Mouse (Mus musculus) ES-Bruce4 (cell line): Measurements from ENCODE around the gene Rph3al. TPM values are rescaled to one million over a fixed set of nuclear protein-coding genes. Genes with fewer than 3 reads are reported as not detected.

Source experiments
- H3K27ac ChIP-seq: 2 replicates; pipeline ENCODE4 v1.5.1; 2012; ENCODE audit warnings: low read length, inconsistent platforms; ENCODE audit not compliant: insufficient read depth
- H3K27me3 ChIP-seq: 2 replicates; pipeline ENCODE4 v1.6.1; 2012; ENCODE audit warnings: mild to moderate bottlenecking, low read length, inconsistent platforms; ENCODE audit not compliant: control insufficient read depth, poor library complexity, insufficient read depth, severe bottlenecking
- H3K36me3 ChIP-seq: 2 replicates; pipeline ENCODE4 v1.6.1; 2012; ENCODE audit warnings: inconsistent platforms, mild to moderate bottlenecking, low read length, moderate library complexity; ENCODE audit not compliant: control insufficient read depth, poor library complexity, insufficient read depth, severe bottlenecking
- H3K4me1 ChIP-seq: one replicate; pipeline ENCODE4 v1.8.1; 2011; ENCODE audit warnings: low read length; ENCODE audit not compliant: control insufficient read depth, insufficient read depth
- H3K4me3 ChIP-seq: 2 replicates; pipeline ENCODE4 v1.5.1; 2011; ENCODE audit warnings: low read depth, mild to moderate bottlenecking, low read length
- H3K9ac ChIP-seq: 2 replicates; pipeline ENCODE4 v1.6.1; 2012; ENCODE audit warnings: low read depth, mild to moderate bottlenecking, inconsistent platforms; ENCODE audit not compliant: poor library complexity, severe bottlenecking
- H3K9me3 ChIP-seq: replicated peaks from 2 replicates; pipeline ENCODE4 v1.6.1; 2012; ENCODE audit warnings: mild to moderate bottlenecking, low read length, inconsistent platforms; ENCODE audit not compliant: control insufficient read depth, poor library complexity, insufficient read depth, severe bottlenecking
- CTCF ChIP-seq: IDR thresholded peaks from one replicate; pipeline ENCODE4 v1.8.1; 2011; ENCODE audit warnings: low read depth, low read length
- EP300 ChIP-seq: IDR thresholded peaks from 2 replicates; pipeline ENCODE4 v1.6.1; 2011; ENCODE audit warnings: low read depth, low read length; ENCODE audit not compliant: insufficient read depth
- POLR2A ChIP-seq: IDR thresholded peaks from one replicate; pipeline ENCODE4 v1.8.1; 2011; ENCODE audit warnings: low read length; ENCODE audit not compliant: insufficient read depth
- polyA plus RNA-seq: library from polyadenylated mRNA; stranded (reverse); fragments of >200 nt; gene quantifications from 2 replicates; pipeline ENCODE4 v1.2.4, GENCODE M21; 2011; ENCODE audit warnings: low read depth; ENCODE audit not compliant: missing spikeins, insufficient read depth, insufficient read length

Gene Rph3al
- polyA plus RNA-seq, 1 experiment, result 3.7 TPM

DNA sequence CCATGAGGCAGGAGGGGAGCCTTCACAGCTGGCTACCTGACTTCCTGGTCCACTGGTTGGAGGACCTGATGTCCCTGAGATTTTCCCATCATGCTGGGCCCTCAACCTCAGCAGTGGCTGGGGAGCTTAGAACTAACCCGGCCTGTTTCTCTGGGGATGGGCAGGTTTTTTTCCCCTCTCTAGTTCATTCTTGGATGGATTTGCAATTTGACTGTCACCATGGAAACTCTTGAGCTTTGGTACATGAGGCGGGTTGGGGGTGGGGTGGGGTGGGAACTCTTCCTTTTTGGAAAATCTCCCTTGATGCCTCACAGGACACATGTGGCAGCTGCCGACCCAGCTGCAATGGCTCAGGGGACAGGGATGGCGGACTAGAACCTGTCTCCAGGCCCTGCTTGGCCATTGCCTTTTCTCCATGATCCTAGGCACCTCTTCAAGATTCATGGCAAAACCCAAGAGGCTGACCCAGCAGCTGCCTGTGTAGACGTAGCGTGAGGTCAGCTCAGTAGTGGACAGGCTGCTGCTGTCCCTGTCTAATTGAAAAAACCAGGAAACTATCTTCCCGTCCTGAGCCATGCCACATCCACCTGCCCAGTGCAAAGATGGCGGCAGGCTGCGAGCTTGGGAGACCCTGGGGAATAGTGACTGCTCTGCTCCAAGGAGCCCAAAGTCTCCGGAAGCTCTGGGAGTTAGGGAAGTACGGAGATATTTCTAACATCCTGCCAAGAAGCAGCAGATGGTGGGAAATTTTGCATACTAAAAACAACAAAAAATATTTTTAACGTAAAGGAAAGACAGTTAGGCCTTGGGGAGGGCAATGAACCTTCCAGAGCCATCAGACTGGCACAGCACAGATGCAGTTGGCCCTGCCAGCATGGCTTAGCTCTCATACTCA, 98.4 kb downstream of the Rph3al start:
- Histone ChIP-seq H3K36me3 (no peaks in the 10 kb centered on the region), H3K4me3 (no peak overlapping the region), H3K27ac (no peak overlapping the region), H3K9ac (no peak overlapping the region), H3K27me3 (no peaks in the 10 kb centered on the region), H3K9me3 (no peaks in the 10 kb centered on the region), H3K4me1 (peaks cover 9% of the 10 kb centered on the region)
- TF ChIP-seq EP300, result no peak

DNA sequence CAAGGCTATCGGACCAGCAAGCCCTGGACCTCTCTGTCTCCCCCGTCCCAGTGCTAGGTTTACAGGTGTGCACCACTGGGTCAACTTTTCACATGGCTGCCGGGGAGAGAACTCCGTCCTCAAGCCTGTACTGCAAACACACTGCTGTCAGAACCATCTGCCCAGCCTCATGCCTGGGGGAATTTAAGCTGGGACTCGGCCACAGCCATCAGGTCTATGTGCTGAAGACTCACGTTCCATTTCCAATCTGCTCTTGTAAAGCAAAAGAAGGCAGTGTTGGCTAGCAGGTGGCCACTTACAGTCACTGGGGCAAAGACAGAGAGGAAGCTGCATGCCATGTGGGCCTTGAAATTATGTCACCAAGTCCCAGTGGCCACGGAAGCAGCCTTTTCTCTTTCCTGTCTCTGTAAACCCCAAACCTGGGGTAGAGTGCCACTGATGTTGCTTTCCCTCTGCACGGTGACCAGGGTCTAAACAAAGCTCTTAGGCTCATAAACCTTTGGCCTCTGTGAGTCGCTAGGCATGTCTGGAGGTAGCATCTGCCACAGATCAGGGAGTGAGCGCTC, 99.3 kb downstream of the Rph3al start:
- Histone ChIP-seq H3K27me3 (no peaks in the 10 kb centered on the region), H3K27ac (no peak overlapping the region), H3K4me3 (no peak overlapping the region), H3K9me3 (no peaks in the 10 kb centered on the region), H3K4me1 (peaks cover 9% of the 10 kb centered on the region), H3K9ac (no peak overlapping the region), H3K36me3 (no peaks in the 10 kb centered on the region)
- TF ChIP-seq EP300, result no peak
- TF ChIP-seq CTCF, result no peak
- TF ChIP-seq POLR2A, result no peak

DNA sequence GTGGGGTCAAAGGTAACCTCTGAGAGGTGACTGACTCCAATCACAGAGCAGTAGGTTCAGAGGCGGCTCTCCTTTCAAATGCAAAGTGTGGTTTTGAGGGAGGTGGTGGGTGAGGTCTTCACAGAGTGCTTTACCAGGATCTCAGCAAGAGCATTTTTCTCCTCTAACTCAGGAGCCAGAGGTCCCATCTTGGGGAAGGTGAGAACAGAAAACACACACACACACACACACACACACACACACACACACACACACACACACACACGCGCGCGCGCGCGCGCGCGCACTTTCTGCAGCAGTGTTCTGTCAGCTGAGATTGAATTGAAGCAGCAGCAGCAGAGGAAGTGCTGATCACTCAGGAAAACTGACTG, 102.0 kb downstream of the Rph3al start:
- TF ChIP-seq CTCF (no peak), EP300 (no peak), POLR2A (no peak)
- Histone ChIP-seq H3K36me3 (no peaks in the 10 kb centered on the region), H3K27me3 (no peaks in the 10 kb centered on the region), H3K4me3 (no peak overlapping the region), H3K4me1 (peaks cover 5% of the 10 kb centered on the region), H3K9me3 (no peaks in the 10 kb centered on the region), H3K9ac (no peak overlapping the region), H3K27ac (no peak overlapping the region)

DNA sequence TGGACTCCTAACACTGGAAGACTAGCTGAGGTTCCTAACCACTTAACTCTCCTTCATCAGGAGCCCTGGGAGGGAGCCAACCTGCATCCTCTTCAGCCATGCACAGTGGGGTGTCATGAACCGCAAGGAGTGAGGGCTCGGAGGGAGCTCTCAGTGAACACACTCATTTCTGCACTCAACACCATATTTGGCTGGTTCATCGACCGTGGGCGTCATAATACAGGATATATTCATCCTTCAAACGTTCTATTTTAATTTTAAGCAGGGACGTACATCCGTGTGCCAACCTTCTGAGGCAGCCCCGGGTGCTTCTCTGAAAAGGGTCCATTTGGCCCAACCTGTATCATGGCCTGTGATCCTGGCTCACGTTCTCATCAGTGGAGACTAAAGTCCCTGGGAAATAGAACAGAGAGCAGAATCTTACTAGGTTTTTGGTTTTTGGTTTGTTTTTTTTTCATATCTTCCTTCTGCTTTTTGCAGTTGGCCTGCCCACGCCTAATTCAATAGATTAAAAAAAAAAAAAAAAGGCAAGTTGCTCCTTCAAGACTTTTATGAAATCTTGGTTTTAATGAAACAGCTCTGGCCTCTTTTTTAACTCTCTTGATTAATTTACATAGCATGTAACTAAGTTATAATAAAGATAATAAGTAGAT, 102.5 kb downstream of the Rph3al start:
- Histone ChIP-seq H3K4me3 (no peak overlapping the region), H3K4me1 (peaks cover 5% of the 10 kb centered on the region), H3K9ac (no peak overlapping the region), H3K36me3 (no peaks in the 10 kb centered on the region), H3K27ac (no peak overlapping the region), H3K27me3 (no peaks in the 10 kb centered on the region), H3K9me3 (no peaks in the 10 kb centered on the region)
- no peak for TF ChIP-seq CTCF
- TF ChIP-seq EP300, result no peak
- no peak for TF ChIP-seq POLR2A

DNA sequence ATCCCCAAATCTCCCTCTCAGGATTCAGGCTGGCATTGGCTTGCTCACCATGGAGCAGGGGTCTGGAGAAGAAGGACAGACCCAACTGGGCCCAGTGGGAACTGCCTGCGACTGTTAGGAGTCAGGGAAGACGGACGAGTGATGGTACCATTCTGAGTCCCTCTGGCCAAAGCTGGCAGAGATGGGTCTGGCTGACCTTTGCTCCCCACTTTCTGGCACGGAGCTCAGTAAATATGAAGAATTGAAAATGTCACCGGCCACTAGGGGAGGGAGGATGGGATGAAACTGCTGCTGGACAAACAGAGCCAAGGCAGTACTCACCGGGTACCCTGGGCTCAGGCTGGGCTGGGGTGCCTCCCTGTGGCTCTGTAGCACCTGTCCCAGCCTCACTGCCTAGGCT, 105.1 kb downstream of the Rph3al start:
- TF ChIP-seq CTCF, result no peak
- TF ChIP-seq EP300, result no peak
- TF ChIP-seq POLR2A, result no peak
- H3K4me1 ChIP-seq, result peaks cover 5% of the 10 kb centered on the region
- H3K4me3 ChIP-seq, result no peak overlapping the region
- H3K36me3 ChIP-seq, result no peaks in the 10 kb centered on the region
- no peak overlapping the region for H3K9ac ChIP-seq
- H3K27me3 ChIP-seq, result no peaks in the 10 kb centered on the region
- no peak overlapping the region for H3K27ac ChIP-seq
- no peaks in the 10 kb centered on the region for H3K9me3 ChIP-seq

DNA sequence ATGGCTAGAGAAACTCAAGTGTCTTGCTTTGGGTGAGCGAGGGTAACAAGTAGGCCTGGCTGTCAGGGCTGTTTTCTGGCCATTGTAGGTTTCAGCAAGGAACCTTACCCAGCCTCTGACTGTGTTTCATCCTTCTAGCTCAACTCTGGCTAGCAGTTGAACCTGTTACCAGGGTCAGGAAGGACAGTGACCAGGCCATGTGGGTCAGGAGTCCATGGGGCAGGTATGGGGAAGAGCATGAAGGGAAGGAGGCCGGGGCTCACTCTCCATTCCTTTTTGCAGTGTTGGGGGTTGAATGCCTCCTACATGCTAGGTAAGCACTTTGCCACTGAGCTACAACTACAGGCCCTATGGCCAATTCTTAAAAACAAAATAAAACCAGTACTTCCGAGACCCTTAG, 107.8 kb downstream of the Rph3al start:
- H3K36me3 ChIP-seq, result no peaks in the 10 kb centered on the region
- peaks cover 3% of the 10 kb centered on the region for H3K4me1 ChIP-seq
- no peak overlapping the region for H3K4me3 ChIP-seq
- no peaks in the 10 kb centered on the region for H3K9me3 ChIP-seq
- no peak overlapping the region for H3K9ac ChIP-seq
- TF ChIP-seq EP300 (no peak), CTCF (no peak), POLR2A (no peak)
- no peak overlapping the region for H3K27ac ChIP-seq
- no peaks in the 10 kb centered on the region for H3K27me3 ChIP-seq
